Mouse (Mus musculus): Measurements from ENCODE around the gene Kcnd3. TPM values are rescaled to one million over a fixed set of nuclear protein-coding genes. Genes with fewer than 3 reads are reported as not detected.

The Kcnd3 gene
- total and polyA plus RNA-seq, 3 experiments = 8.4 to 11.8 (median 9.0) TPM

GRCm38 (mm10) chr3:105408211-105408610 is 43.9 kb upstream of the Kcnd3 start:
- Histone ChIP-seq H3K4me3 (no peak overlapping the region), H3K4me1 (ENCODE audit: control insufficient read depth, insufficient read depth, low read length) (no peaks in the 10 kb centered on the region), H3K27me3 (ENCODE audit: control insufficient read depth, insufficient read depth, low read length) (no peaks in the 10 kb centered on the region), H3K9ac (ENCODE audit: low read depth, low read length) (no peak overlapping the region), H3K27ac (no peak overlapping the region), H3K79me2 (replicated peaks; ENCODE audit: control insufficient read depth, insufficient read depth, low read length) (no peaks in the 10 kb centered on the region), H3K36me3 (ENCODE audit: control insufficient read depth, insufficient read depth, low read length) (no peaks in the 10 kb centered on the region)
- intact Hi-C loops (cut with DNase I) = no loop called here
- DNase-seq = no peak
- WGBS = 85% methylated on average over 3 of the region's 3 CpGs
- TF ChIP-seq EP300 (IDR thresholded peaks at IDR 0.05; ENCODE audit: insufficient read depth, low read depth, low read length) (no peak), CTCF (IDR thresholded peaks at IDR 0.05) (no peak), POLR2A (IDR thresholded peaks at IDR 0.05; ENCODE audit: insufficient read depth, low read depth, low read length) (no peak)

GRCm38 (mm10) chr3:105410810-105411209 is 41.3 kb upstream of the Kcnd3 start:
- TF ChIP-seq CTCF (IDR thresholded peaks at IDR 0.05) = no peak
- no peak for TF ChIP-seq EP300 (IDR thresholded peaks at IDR 0.05; ENCODE audit: insufficient read depth, low read depth, low read length)
- TF ChIP-seq POLR2A (IDR thresholded peaks at IDR 0.05; ENCODE audit: insufficient read depth, low read depth, low read length) = no peak
- no peaks in the 10 kb centered on the region for H3K36me3 ChIP-seq (ENCODE audit: control insufficient read depth, insufficient read depth, low read length)
- no peak overlapping the region for H3K27ac ChIP-seq
- intact Hi-C loops (cut with DNase I) = no loop called here
- no peaks in the 10 kb centered on the region for H3K27me3 ChIP-seq (ENCODE audit: control insufficient read depth, insufficient read depth, low read length)
- H3K4me3 ChIP-seq = no peak overlapping the region
- 96% methylated on average over 5 of the region's 5 CpGs for WGBS
- H3K9ac ChIP-seq (ENCODE audit: low read depth, low read length) = no peak overlapping the region
- no peak for DNase-seq
- H3K79me2 ChIP-seq (replicated peaks; ENCODE audit: control insufficient read depth, insufficient read depth, low read length) = no peaks in the 10 kb centered on the region
- no peaks in the 10 kb centered on the region for H3K4me1 ChIP-seq (ENCODE audit: control insufficient read depth, insufficient read depth, low read length)

GRCm38 (mm10) chr3:105411776-105412175 is 40.4 kb upstream of the Kcnd3 start:
- no peak for DNase-seq
- 77% methylated on average over 4 of the region's 4 CpGs for WGBS
- TF ChIP-seq CTCF (IDR thresholded peaks at IDR 0.05) = no peak
- no peak for TF ChIP-seq EP300 (IDR thresholded peaks at IDR 0.05; ENCODE audit: insufficient read depth, low read depth, low read length)
- no peak for TF ChIP-seq POLR2A (IDR thresholded peaks at IDR 0.05; ENCODE audit: insufficient read depth, low read depth, low read length)

GRCm38 (mm10) chr3:105412229-105412628 is 39.9 kb upstream of the Kcnd3 start:
- DNase-seq = no peak

More at GRCm38 (mm10) chr3:105411776-105412175, 40.4 kb upstream of the Kcnd3 start:
- no peaks in the 10 kb centered on the region for H3K27me3 ChIP-seq (ENCODE audit: control insufficient read depth, insufficient read depth, low read length)
- no peaks in the 10 kb centered on the region for H3K79me2 ChIP-seq (replicated peaks; ENCODE audit: control insufficient read depth, insufficient read depth, low read length)
- H3K4me1 ChIP-seq (ENCODE audit: control insufficient read depth, insufficient read depth, low read length) = no peaks in the 10 kb centered on the region
- intact Hi-C loops (cut with DNase I) = no loop called here
- no peaks in the 10 kb centered on the region for H3K36me3 ChIP-seq (ENCODE audit: control insufficient read depth, insufficient read depth, low read length)
- no peak overlapping the region for H3K27ac ChIP-seq
- no peak overlapping the region for H3K4me3 ChIP-seq
- H3K9ac ChIP-seq (ENCODE audit: low read depth, low read length) = no peak overlapping the region

GRCm38 (mm10) chr3:105412681-105413080 is 39.4 kb upstream of the Kcnd3 start:
- Histone ChIP-seq H3K4me1 (ENCODE audit: control insufficient read depth, insufficient read depth, low read length) (no peaks in the 10 kb centered on the region), H3K27ac (no peak overlapping the region), H3K27me3 (ENCODE audit: control insufficient read depth, insufficient read depth, low read length) (no peaks in the 10 kb centered on the region), H3K9ac (ENCODE audit: low read depth, low read length) (no peak overlapping the region), H3K36me3 (ENCODE audit: control insufficient read depth, insufficient read depth, low read length) (no peaks in the 10 kb centered on the region), H3K79me2 (replicated peaks; ENCODE audit: control insufficient read depth, insufficient read depth, low read length) (no peaks in the 10 kb centered on the region), H3K4me3 (no peak overlapping the region)
- intact Hi-C loops (cut with DNase I) = no loop called here
- DNase-seq = no peak
- no peak for TF ChIP-seq CTCF (IDR thresholded peaks at IDR 0.05)
- no peak for TF ChIP-seq POLR2A (IDR thresholded peaks at IDR 0.05; ENCODE audit: insufficient read depth, low read depth, low read length)
- TF ChIP-seq EP300 (IDR thresholded peaks at IDR 0.05; ENCODE audit: insufficient read depth, low read depth, low read length) = no peak

More at GRCm38 (mm10) chr3:105412229-105412628, 39.9 kb upstream of the Kcnd3 start:
- Histone ChIP-seq H3K36me3 (ENCODE audit: control insufficient read depth, insufficient read depth, low read length) (no peaks in the 10 kb centered on the region), H3K27me3 (ENCODE audit: control insufficient read depth, insufficient read depth, low read length) (no peaks in the 10 kb centered on the region), H3K4me1 (ENCODE audit: control insufficient read depth, insufficient read depth, low read length) (no peaks in the 10 kb centered on the region), H3K9ac (ENCODE audit: low read depth, low read length) (no peak overlapping the region), H3K27ac (no peak overlapping the region), H3K79me2 (replicated peaks; ENCODE audit: control insufficient read depth, insufficient read depth, low read length) (no peaks in the 10 kb centered on the region), H3K4me3 (no peak overlapping the region)
- TF ChIP-seq EP300 (IDR thresholded peaks at IDR 0.05; ENCODE audit: insufficient read depth, low read depth, low read length) = no peak
- TF ChIP-seq POLR2A (IDR thresholded peaks at IDR 0.05; ENCODE audit: insufficient read depth, low read depth, low read length) = no peak
- TF ChIP-seq CTCF (IDR thresholded peaks at IDR 0.05) = no peak
- intact Hi-C loops (cut with DNase I) = no loop called here
- WGBS = 68% methylated on average over 2 of the region's 2 CpGs

GRCm38 (mm10) chr3:105418441-105418840 is 33.7 kb upstream of the Kcnd3 start:
- no peaks in the 10 kb centered on the region for H3K27me3 ChIP-seq (ENCODE audit: control insufficient read depth, insufficient read depth, low read length)
- no peaks in the 10 kb centered on the region for H3K4me1 ChIP-seq (ENCODE audit: control insufficient read depth, insufficient read depth, low read length)
- no peaks in the 10 kb centered on the region for H3K79me2 ChIP-seq (replicated peaks; ENCODE audit: control insufficient read depth, insufficient read depth, low read length)
- H3K9ac ChIP-seq (ENCODE audit: low read depth, low read length) = no peak overlapping the region
- TF ChIP-seq POLR2A (IDR thresholded peaks at IDR 0.05; ENCODE audit: insufficient read depth, low read depth, low read length) (no peak), CTCF (IDR thresholded peaks at IDR 0.05) (no peak), EP300 (IDR thresholded peaks at IDR 0.05; ENCODE audit: insufficient read depth, low read depth, low read length) (no peak)
- intact Hi-C loops (cut with DNase I) = no loop called here
- WGBS = 92% methylated on average over 1 of the region's 1 CpGs
- no peaks in the 10 kb centered on the region for H3K36me3 ChIP-seq (ENCODE audit: control insufficient read depth, insufficient read depth, low read length)
- no peak overlapping the region for H3K4me3 ChIP-seq
- H3K27ac ChIP-seq = no peak overlapping the region
- DNase-seq = no peak

Data from heart, adult 2 months (tissue).